Mouse (Mus musculus) heart, postnatal 0 days (tissue): ENCODE measurements at regions not wholly inside any gene's neighbourhood (a gene's known extent, or its start where the extent isn't known, plus 50 kb on each side); places are given as distances from the start of the nearest gene placed in this dataset.

ENCODE experiments used
- CTCF ChIP-seq: IDR thresholded peaks from 2 replicates; pipeline ENCODE4 v1.5.1; 2016; ENCODE audit warnings: antibody characterized with exemption, control low read depth, low read depth
- EP300 ChIP-seq: IDR thresholded peaks from 2 replicates; pipeline ENCODE4 v1.6.1; 2016; ENCODE audit warnings: antibody characterized with exemption, low read depth

GRCm38 (mm10) chr1:88838661-88839274 is 136.7 kb upstream of the Arl4c start:
- no peak for TF ChIP-seq CTCF
- no peak for TF ChIP-seq EP300
